Mouse (Mus musculus) forebrain, embryonic 11.5 days (tissue): ENCODE data around the gene Gm11027. TPM values are rescaled to one million over a fixed set of nuclear protein-coding genes. Genes with fewer than 3 reads are reported as not detected.

ENCODE experiments used
- ATAC-seq: fragments of 200-750 bp; cut with Nextera tagmentation; replicated peaks from 2 replicates; pipeline ENCODE4 v1.8.0; 2017; ENCODE audit warnings: moderate TSS enrichment; ENCODE audit not compliant: low FRiP score
- DNase-seq: peaks from one replicate; pipeline ENCODE4 v3.0.0-alpha.2; 2017; ENCODE audit warnings: low spot score
- H3K27ac ChIP-seq: fragments of 300-500 bp; sonication (generic); 2 replicates; pipeline ENCODE4 v1.5.1; 2014; ENCODE audit warnings: low read depth, low read length
- H3K27me3 ChIP-seq: fragments of 300-500 bp; sonication (generic); 2 replicates; pipeline ENCODE4 v1.6.1; 2014; ENCODE audit warnings: mild to moderate bottlenecking, low read length, mixed read lengths; ENCODE audit not compliant: control insufficient read depth, insufficient read depth
- H3K36me3 ChIP-seq: fragments of 300-500 bp; sonication (generic); 2 replicates; pipeline ENCODE4 v1.6.1; 2014; ENCODE audit warnings: mild to moderate bottlenecking, low read length, moderate library complexity, mixed read lengths; ENCODE audit not compliant: control insufficient read depth, insufficient read depth
- H3K4me1 ChIP-seq: fragments of 300-500 bp; sonication (generic); replicated peaks from 2 replicates; pipeline ENCODE4 v1.6.1; 2014; ENCODE audit warnings: low read length, mixed read lengths; ENCODE audit not compliant: control insufficient read depth, insufficient read depth
- H3K4me2 ChIP-seq: fragments of 300-500 bp; sonication (generic); 2 replicates; pipeline ENCODE4 v1.6.1; 2014; ENCODE audit warnings: low read depth, mild to moderate bottlenecking, low read length, moderate library complexity, mixed read lengths; ENCODE audit not compliant: severe bottlenecking
- H3K4me3 ChIP-seq: fragments of 300-500 bp; sonication (generic); 2 replicates; pipeline ENCODE4 v1.5.1; 2014; ENCODE audit warnings: low read depth, low read length
- H3K9ac ChIP-seq: fragments of 300-500 bp; sonication (generic); 2 replicates; pipeline ENCODE4 v1.6.1; 2014; ENCODE audit warnings: low read length
- H3K9me3 ChIP-seq: fragments of 300-500 bp; sonication (generic); 2 replicates; pipeline ENCODE4 v1.6.1; 2016; ENCODE audit warnings: low read length, mixed read lengths; ENCODE audit not compliant: control insufficient read depth
- WGBS: fragments of 180-500 bp; shearing (Covaris S2); extraction: QIAGEN DNeasy Blood & Tissue Kit; methylation state at CpG from one replicate; pipeline ENCODE4 v1.1.7; 2014; 5-methylcytosine and 5-hydroxymethylcytosine counted together
- polyA plus RNA-seq: library from polyadenylated mRNA; unstranded; fragments of >200 nt; fragmentation: Nextera tagmentation; extraction: Ambion mirVana; gene quantifications from 2 replicates; pipeline ENCODE4 v1.2.1, GENCODE M21; 2014

The Gm11027 gene
- polyA plus RNA-seq, 1 experiment from 2014 or later = not detected

GRCm38 (mm10) chr12:116244601-116245000 lies 30.6 kb upstream of the Gm11027 start:
- no peak overlapping the region for H3K27ac ChIP-seq
- H3K4me2 ChIP-seq = no peak overlapping the region
- ATAC-seq = no peak
- WGBS = 75% methylated on average over 1 of the region's 1 CpGs
- DNase-seq = no peak
- H3K4me3 ChIP-seq = no peak overlapping the region
- H3K9ac ChIP-seq = no peak overlapping the region
- H3K36me3 ChIP-seq = no peaks in the 10 kb centered on the region; the same call in 1 of the 2 replicates
- no peaks in the 10 kb centered on the region for H3K4me1 ChIP-seq
- H3K27me3 ChIP-seq = no peaks in the 10 kb centered on the region
- no peaks in the 10 kb centered on the region for H3K9me3 ChIP-seq

GRCm38 (mm10) chr12:116254652-116255051 lies 20.5 kb upstream of the Gm11027 start:
- no peak overlapping the region for H3K27ac ChIP-seq
- no peaks in the 10 kb centered on the region for H3K27me3 ChIP-seq
- no peaks in the 10 kb centered on the region for H3K9me3 ChIP-seq
- no peak overlapping the region for H3K4me3 ChIP-seq
- ATAC-seq (no peak), DNase-seq (no peak)
- H3K4me2 ChIP-seq = no peak overlapping the region
- no peak overlapping the region for H3K9ac ChIP-seq
- WGBS = 89% methylated on average over 8 of the region's 8 CpGs
- H3K36me3 ChIP-seq = no peaks in the 10 kb centered on the region; the same call in 1 of the 2 replicates
- H3K4me1 ChIP-seq = no peaks in the 10 kb centered on the region

GRCm38 (mm10) chr12:116255636-116256035 lies 19.6 kb upstream of the Gm11027 start:
- 87% methylated on average over 11 of the region's 11 CpGs for WGBS
- Histone ChIP-seq H3K9ac (no peak overlapping the region), H3K27me3 (no peaks in the 10 kb centered on the region), H3K4me3 (no peak overlapping the region), H3K36me3 (no peaks in the 10 kb centered on the region; the same call in 1 of the 2 replicates), H3K27ac (no peak overlapping the region), H3K4me1 (no peaks in the 10 kb centered on the region), H3K4me2 (no peak overlapping the region), H3K9me3 (no peaks in the 10 kb centered on the region)
- ATAC-seq (no peak), DNase-seq (no peak)

- no peaks in the 10 kb centered on the region; the same call in 1 of the 2 replicates for H3K36me3 ChIP-seq
- no peak overlapping the region for H3K27ac ChIP-seq
- WGBS = 85% methylated on average over 2 of the region's 2 CpGs
- H3K4me3 ChIP-seq = no peak overlapping the region
- H3K4me2 ChIP-seq = no peak overlapping the region
- no peaks in the 10 kb centered on the region for H3K4me1 ChIP-seq
- H3K27me3 ChIP-seq = no peaks in the 10 kb centered on the region
- H3K9ac ChIP-seq = no peak overlapping the region
- DNase-seq (no peak), ATAC-seq (no peak)
- H3K9me3 ChIP-seq = no peaks in the 10 kb centered on the region
Measured at GRCm38 (mm10) chr12:116258321-116258720, 16.9 kb upstream of the Gm11027 start.

- H3K27ac ChIP-seq = no peak within 1 kb of the TSS
- H3K4me2 ChIP-seq = peak within 1 kb of the TSS; percentile 61
- DNase-seq (peak; percentile 94), ATAC-seq (peak; percentile 99)
- H3K9ac ChIP-seq = peak within 1 kb of the TSS; percentile 70
- peak within 1 kb of the TSS; percentile 48 for H3K4me3 ChIP-seq
- no peaks in the 10 kb centered on the region for H3K27me3 ChIP-seq
- WGBS = 3% methylated on average over 47 of the region's 47 CpGs
- no peaks in the 10 kb centered on the region for H3K9me3 ChIP-seq
- no peaks in the 10 kb centered on the region for H3K4me1 ChIP-seq
- H3K36me3 ChIP-seq = no peaks in the 10 kb centered on the region
Measured at GRCm38 (mm10) chr12:116262555-116263341, 12.4 kb upstream of the Gm11027 start, which contains the start of gene Wdr60. Gene Wdr60, minus strand, starts transcription at chr12:116263022.

GRCm38 (mm10) chr12:116264756-116265155 lies 10.4 kb upstream of the Gm11027 start:
- no peaks in the 10 kb centered on the region for H3K4me1 ChIP-seq
- no peaks in the 10 kb centered on the region for H3K36me3 ChIP-seq
- DNase-seq (no peak), ATAC-seq (no peak)
- no peaks in the 10 kb centered on the region for H3K9me3 ChIP-seq
- no peak overlapping the region for H3K9ac ChIP-seq
- no peaks in the 10 kb centered on the region for H3K27me3 ChIP-seq
- WGBS = 91% methylated on average over 2 of the region's 2 CpGs
- no peak overlapping the region for H3K27ac ChIP-seq
- H3K4me3 ChIP-seq = no peak overlapping the region
- H3K4me2 ChIP-seq = no peak overlapping the region

- Histone ChIP-seq H3K27ac (no peak overlapping the region), H3K4me1 (no peaks in the 10 kb centered on the region), H3K9ac (no peak overlapping the region), H3K4me2 (no peak overlapping the region), H3K36me3 (no peaks in the 10 kb centered on the region), H3K4me3 (no peak overlapping the region), H3K9me3 (no peaks in the 10 kb centered on the region), H3K27me3 (no peaks in the 10 kb centered on the region)
- no peak for DNase-seq
- WGBS = 74% methylated on average over 2 of the region's 2 CpGs
- no peak for ATAC-seq
Measured at GRCm38 (mm10) chr12:116265275-116265674, 9.9 kb upstream of the Gm11027 start.

GRCm38 (mm10) chr12:116269450-116269849 lies 5.7 kb upstream of the Gm11027 start:
- WGBS = 84% methylated on average over 5 of the region's 5 CpGs

GRCm38 (mm10) chr12:116270538-116270937 lies 4.6 kb upstream of the Gm11027 start:
- Histone ChIP-seq H3K36me3 (no peaks in the 10 kb centered on the region), H3K27me3 (no peaks in the 10 kb centered on the region), H3K27ac (no peak overlapping the region), H3K9ac (no peak overlapping the region), H3K4me1 (no peaks in the 10 kb centered on the region), H3K9me3 (no peaks in the 10 kb centered on the region), H3K4me3 (no peak overlapping the region), H3K4me2 (no peak overlapping the region)
- DNase-seq = no peak
- WGBS = 81% methylated on average over 1 of the region's 1 CpGs
- ATAC-seq = no peak

More at GRCm38 (mm10) chr12:116269450-116269849, 5.7 kb upstream of the Gm11027 start:
- Histone ChIP-seq H3K4me2 (no peak overlapping the region), H3K4me1 (no peaks in the 10 kb centered on the region), H3K9ac (no peak overlapping the region), H3K27ac (no peak overlapping the region), H3K36me3 (no peaks in the 10 kb centered on the region), H3K27me3 (no peaks in the 10 kb centered on the region), H3K4me3 (no peak overlapping the region), H3K9me3 (no peaks in the 10 kb centered on the region)
- ATAC-seq = no peak
- DNase-seq = no peak
